Mouse (Mus musculus) embryonic facial prominence, embryonic 10.5 days (tissue): ENCODE results near the gene Mrvi1. TPM values are rescaled to one million over a fixed set of nuclear protein-coding genes. Genes with fewer than 3 reads are reported as not detected.

Source experiments
- DNase-seq: peaks from one replicate; pipeline ENCODE4 v3.0.0-alpha.2; 2017; ENCODE audit warnings: low spot score
- H3K27ac ChIP-seq: fragments of 300-500 bp; sonication (generic); replicated peaks from 2 replicates; pipeline ENCODE4 v1.5.1; 2016; ENCODE audit warnings: mild to moderate bottlenecking
- H3K27me3 ChIP-seq: fragments of 300-500 bp; sonication (generic); replicated peaks from 2 replicates; pipeline ENCODE4 v1.6.1; 2016; ENCODE audit warnings: low read depth, mild to moderate bottlenecking; ENCODE audit not compliant: poor library complexity, severe bottlenecking
- H3K36me3 ChIP-seq: fragments of 300-500 bp; sonication (generic); replicated peaks from 2 replicates; pipeline ENCODE4 v1.6.1; 2016; ENCODE audit warnings: mild to moderate bottlenecking, moderate library complexity
- H3K4me1 ChIP-seq: fragments of 300-500 bp; sonication (generic); 2 replicates; pipeline ENCODE4 v1.6.1; 2016
- H3K4me3 ChIP-seq: fragments of 300-500 bp; sonication (generic); 2 replicates; pipeline ENCODE4 v1.5.1; 2016; ENCODE audit warnings: mild to moderate bottlenecking, moderate library complexity
- H3K9me3 ChIP-seq: fragments of 300-500 bp; sonication (generic); 2 replicates; pipeline ENCODE4 v1.6.1; 2016; ENCODE audit warnings: mild to moderate bottlenecking
- WGBS: fragments of 180-500 bp; shearing (Covaris S2); methylation state at CpG from one replicate; pipeline ENCODE4 v1.1.7; 2016; 5-methylcytosine and 5-hydroxymethylcytosine counted together
- polyA plus RNA-seq: library from polyadenylated mRNA; unstranded; fragments of >200 nt; fragmentation: Nextera tagmentation; extraction: Ambion mirVana; gene quantifications from 2 replicates; pipeline ENCODE4 v1.2.1, GENCODE M21; 2016

The Mrvi1 gene
- polyA plus RNA-seq, 1 experiment from 2014 or later = 1.5 TPM

GRCm38 (mm10) chr7:110893943-110894610 lies 88.2 kb downstream of the Mrvi1 start:
- Histone ChIP-seq H3K27ac (0 out of 2 replicates have a peak overlapping the region, but pooled peaks have one; percentile 10), H3K4me3 (no peak overlapping the region), H3K27me3 (no peaks in the 10 kb centered on the region), H3K4me1 (no peaks in the 10 kb centered on the region), H3K9me3 (no peaks in the 10 kb centered on the region), H3K36me3 (no peaks in the 10 kb centered on the region)
- WGBS = 78% methylated on average over 10 of the region's 10 CpGs
- no peak for DNase-seq

DNA sequence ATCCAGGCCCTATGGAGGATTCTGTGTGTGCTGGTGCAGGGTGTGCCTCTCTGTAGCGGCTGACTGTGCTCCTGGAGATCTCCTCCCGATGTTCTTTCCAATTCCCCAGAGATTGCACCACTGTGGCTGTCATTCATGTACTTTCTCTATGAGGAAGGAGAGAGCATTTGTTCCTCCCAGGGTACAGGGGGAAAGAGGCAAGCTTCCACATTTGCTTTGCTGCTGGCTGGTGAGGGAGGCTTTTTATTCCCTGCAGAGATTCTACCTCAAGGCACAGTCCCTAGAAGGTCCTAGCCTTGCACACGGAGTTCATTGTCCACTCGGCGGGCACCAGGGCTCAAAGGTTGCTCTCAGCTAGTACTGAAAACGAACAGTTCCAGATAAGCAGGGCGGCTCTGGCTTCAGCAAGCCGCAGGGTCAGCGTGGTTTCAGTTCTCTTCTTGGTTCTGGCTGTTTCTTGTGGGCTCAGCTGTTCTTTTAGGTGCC lies 90.7 kb downstream of the Mrvi1 start:
- H3K4me1 ChIP-seq = no peaks in the 10 kb centered on the region
- H3K9me3 ChIP-seq = no peaks in the 10 kb centered on the region

DNA sequence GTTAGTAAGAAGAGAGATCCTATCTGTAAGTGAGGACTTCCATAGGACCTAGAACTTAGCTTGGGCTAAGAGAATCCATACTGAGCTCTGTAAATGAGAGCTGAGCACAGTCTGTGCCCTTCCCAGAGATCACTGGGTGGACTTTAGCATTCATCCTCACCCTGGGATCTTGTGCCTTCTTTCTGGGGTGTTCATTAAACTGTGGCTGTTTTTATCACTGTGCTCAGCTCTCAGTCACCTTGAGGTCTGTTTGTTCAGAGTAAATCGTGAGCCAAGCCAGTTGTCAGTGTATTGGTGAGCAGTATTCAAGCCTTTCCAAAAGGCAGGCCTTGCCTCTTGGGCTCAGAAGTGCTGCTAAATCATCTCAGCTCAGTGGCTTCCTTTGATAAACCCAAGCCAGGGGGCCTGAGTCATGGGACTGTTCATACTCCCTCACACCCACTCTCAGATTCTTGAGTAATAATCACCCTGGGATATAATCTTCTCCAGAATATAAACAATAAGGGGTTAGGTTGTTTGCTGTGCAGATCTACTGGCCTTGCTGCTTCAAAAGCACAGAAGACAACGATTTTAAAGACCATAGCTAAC lies 100.4 kb downstream of the Mrvi1 start:
- Histone ChIP-seq H3K27ac (no peak overlapping the region), H3K4me1 (0 out of 2 replicates have a peak, but pooled peaks cover 4% of the 10 kb centered on the region), H3K27me3 (no peaks in the 10 kb centered on the region), H3K4me3 (no peak overlapping the region), H3K9me3 (no peaks in the 10 kb centered on the region), H3K36me3 (no peaks in the 10 kb centered on the region)
- WGBS = 85% methylated on average over 2 of the region's 2 CpGs
- DNase-seq = no peak

More for the DNA sequence above, 90.7 kb downstream of the Mrvi1 start:
- WGBS = 70% methylated on average over 9 of the region's 9 CpGs
- no peak overlapping the region for H3K4me3 ChIP-seq
- H3K27me3 ChIP-seq = no peaks in the 10 kb centered on the region
- H3K36me3 ChIP-seq = no peaks in the 10 kb centered on the region
- no peak overlapping the region for H3K27ac ChIP-seq
- no peak for DNase-seq

- H3K27me3 ChIP-seq = no peaks in the 10 kb centered on the region
- no peaks in the 10 kb centered on the region for H3K9me3 ChIP-seq
- H3K4me3 ChIP-seq = no peak overlapping the region
- H3K36me3 ChIP-seq = no peaks in the 10 kb centered on the region
- WGBS = 79% methylated on average over 4 of the region's 4 CpGs
- H3K27ac ChIP-seq = no peak overlapping the region
- H3K4me1 ChIP-seq = 0 out of 2 replicates have a peak, but pooled peaks cover 5% of the 10 kb centered on the region
- DNase-seq = no peak
Observed at GRCm38 (mm10) chr7:110878028-110878427, 104.2 kb downstream of the Mrvi1 start.

GRCm38 (mm10) chr7:110876965-110877364 lies 105.3 kb downstream of the Mrvi1 start:
- DNase-seq = no peak
- Histone ChIP-seq H3K27me3 (no peaks in the 10 kb centered on the region), H3K4me1 (0 out of 2 replicates have a peak, but pooled peaks cover 5% of the 10 kb centered on the region), H3K27ac (no peak overlapping the region), H3K36me3 (no peaks in the 10 kb centered on the region), H3K4me3 (no peak overlapping the region), H3K9me3 (no peaks in the 10 kb centered on the region)
- WGBS = 76% methylated on average over 4 of the region's 4 CpGs

GRCm38 (mm10) chr7:110868807-110869206 lies 113.5 kb downstream of the Mrvi1 start:
- H3K27me3 ChIP-seq = no peaks in the 10 kb centered on the region
- WGBS = 64% methylated on average over 5 of the region's 5 CpGs
- no peaks in the 10 kb centered on the region for H3K36me3 ChIP-seq
- H3K27ac ChIP-seq = no peak overlapping the region
- H3K4me1 ChIP-seq = peaks cover 8% of the 10 kb centered on the region
- DNase-seq = no peak
- H3K9me3 ChIP-seq = no peaks in the 10 kb centered on the region
- H3K4me3 ChIP-seq = no peak overlapping the region

GRCm38 (mm10) chr7:110867116-110867515 lies 115.1 kb downstream of the Mrvi1 start:
- Histone ChIP-seq H3K4me1 (peaks cover 8% of the 10 kb centered on the region), H3K9me3 (no peaks in the 10 kb centered on the region), H3K36me3 (no peaks in the 10 kb centered on the region), H3K4me3 (no peak overlapping the region), H3K27me3 (no peaks in the 10 kb centered on the region), H3K27ac (no peak overlapping the region)
- no peak for DNase-seq
- WGBS = 85% methylated on average over 6 of the region's 6 CpGs

- Histone ChIP-seq H3K36me3 (no peaks in the 10 kb centered on the region), H3K4me3 (no peak overlapping the region), H3K4me1 (peaks cover 8% of the 10 kb centered on the region), H3K27ac (no peak overlapping the region), H3K27me3 (no peaks in the 10 kb centered on the region), H3K9me3 (no peaks in the 10 kb centered on the region)
- DNase-seq = no peak
- WGBS = 94% methylated on average over 3 of the region's 3 CpGs
Observed at GRCm38 (mm10) chr7:110866021-110866420, 116.2 kb downstream of the Mrvi1 start.

GRCm38 (mm10) chr7:110865570-110865969 lies 116.7 kb downstream of the Mrvi1 start:
- Histone ChIP-seq H3K27me3 (no peaks in the 10 kb centered on the region), H3K36me3 (no peaks in the 10 kb centered on the region), H3K27ac (no peak overlapping the region), H3K9me3 (no peaks in the 10 kb centered on the region), H3K4me1 (peaks cover 8% of the 10 kb centered on the region), H3K4me3 (no peak overlapping the region)
- DNase-seq = no peak
- 89% methylated on average over 6 of the region's 6 CpGs for WGBS

GRCm38 (mm10) chr7:110865038-110865437 lies 117.2 kb downstream of the Mrvi1 start:
- WGBS = 45% methylated on average over 10 of the region's 10 CpGs
- peak overlapping the region; percentile 35; the same call in 1 of the 2 replicates for H3K27ac ChIP-seq
- DNase-seq = peak; percentile 52

DNA sequence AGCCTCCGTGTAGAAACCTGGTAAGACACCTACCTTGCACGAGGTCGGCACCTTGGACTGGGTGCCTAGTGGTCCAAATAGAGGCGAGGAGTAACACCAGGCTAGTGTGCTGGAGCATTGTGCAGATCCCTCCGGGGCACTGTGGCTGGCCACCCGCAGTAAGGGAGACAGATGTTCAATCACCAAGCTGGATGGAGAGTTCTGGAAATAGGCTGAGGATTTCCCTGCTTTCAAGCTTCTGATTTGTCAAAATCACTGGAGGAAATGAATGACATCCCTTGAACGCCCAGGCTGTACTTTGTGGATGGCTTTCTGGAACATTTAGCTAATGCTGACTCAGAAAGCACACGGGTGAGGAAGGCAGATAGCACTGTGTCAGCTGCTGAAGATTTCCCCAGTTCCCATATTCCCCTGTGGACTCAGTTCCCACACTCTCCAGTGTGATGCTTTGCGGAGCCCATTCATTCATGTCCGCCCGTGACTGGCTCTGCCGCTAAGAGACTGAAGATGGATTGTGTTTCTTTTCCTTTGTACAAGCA lies 119.4 kb downstream of the Mrvi1 start, which contains the start of gene Lyve1:
Gene Lyve1, minus strand, starts transcription at position 489 of the 539 bp plus-strand sequence.
- H3K9me3 ChIP-seq = no peaks in the 10 kb centered on the region
- no peak within 1 kb of the TSS for H3K4me3 ChIP-seq
- H3K4me1 ChIP-seq = peaks cover 8% of the 10 kb centered on the region
- 82% methylated on average over 12 of the region's 12 CpGs for WGBS
- no peak within 1 kb of the TSS for H3K27ac ChIP-seq
- no peaks in the 10 kb centered on the region for H3K36me3 ChIP-seq
- H3K27me3 ChIP-seq = no peaks in the 10 kb centered on the region
- no peak for DNase-seq

More at GRCm38 (mm10) chr7:110865038-110865437, 117.2 kb downstream of the Mrvi1 start:
- Histone ChIP-seq H3K4me1 (peaks cover 8% of the 10 kb centered on the region), H3K36me3 (no peaks in the 10 kb centered on the region), H3K27me3 (no peaks in the 10 kb centered on the region), H3K9me3 (no peaks in the 10 kb centered on the region), H3K4me3 (no peak overlapping the region)

DNA sequence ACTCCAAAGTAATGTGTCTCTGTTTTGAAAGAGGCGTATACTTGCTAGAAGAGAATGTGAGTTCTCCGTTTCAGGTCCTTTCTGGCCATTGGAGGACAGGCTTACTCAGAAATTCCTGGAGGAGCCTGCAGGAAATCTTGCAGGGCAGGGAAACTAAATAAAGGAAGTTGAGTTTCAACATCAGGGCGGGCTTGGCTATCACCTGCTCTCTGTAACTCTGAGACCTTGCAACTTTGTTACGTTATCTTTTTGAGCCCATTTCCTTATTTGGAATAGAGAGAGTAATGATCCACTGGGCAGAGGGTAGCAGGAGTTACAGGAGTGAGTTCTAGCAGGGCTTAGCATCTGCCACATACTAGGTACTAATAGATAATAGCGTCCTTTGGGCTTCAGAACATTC lies 122.1 kb downstream of the Mrvi1 start:
- Histone ChIP-seq H3K36me3 (no peaks in the 10 kb centered on the region), H3K4me3 (no peak overlapping the region), H3K27ac (no peak overlapping the region), H3K9me3 (no peaks in the 10 kb centered on the region), H3K27me3 (no peaks in the 10 kb centered on the region), H3K4me1 (peaks cover 6% of the 10 kb centered on the region)
- 73% methylated on average over 5 of the region's 5 CpGs for WGBS
- no peak for DNase-seq

DNA sequence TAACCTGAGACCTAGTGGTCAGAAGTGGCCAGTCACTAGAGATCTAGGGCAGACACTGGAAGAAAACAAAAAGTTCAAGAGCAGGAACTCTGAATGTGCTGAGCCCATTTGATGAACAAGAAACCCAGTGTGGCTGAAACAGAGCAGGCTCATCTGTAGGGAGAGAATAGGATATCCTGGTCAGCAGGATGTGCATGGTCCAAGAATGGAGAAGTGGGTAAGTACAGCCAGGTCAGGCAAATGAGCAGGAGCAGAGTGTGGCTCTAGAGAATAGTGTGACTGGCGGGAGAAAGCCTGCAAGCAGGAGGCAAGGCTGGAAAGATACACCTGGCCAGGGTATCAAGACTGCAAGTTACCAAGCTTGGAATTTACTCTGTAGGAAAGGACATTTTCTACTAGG lies 126.7 kb downstream of the Mrvi1 start:
- DNase-seq = no peak
- no peaks in the 10 kb centered on the region for H3K27me3 ChIP-seq
- 76% methylated on average over 1 of the region's 1 CpGs for WGBS
- H3K36me3 ChIP-seq = no peaks in the 10 kb centered on the region
- H3K4me3 ChIP-seq = no peak overlapping the region
- H3K9me3 ChIP-seq = no peaks in the 10 kb centered on the region
- H3K4me1 ChIP-seq = peaks cover 22% of the 10 kb centered on the region
- H3K27ac ChIP-seq = no peak overlapping the region
